In the genomic region with DNA sequence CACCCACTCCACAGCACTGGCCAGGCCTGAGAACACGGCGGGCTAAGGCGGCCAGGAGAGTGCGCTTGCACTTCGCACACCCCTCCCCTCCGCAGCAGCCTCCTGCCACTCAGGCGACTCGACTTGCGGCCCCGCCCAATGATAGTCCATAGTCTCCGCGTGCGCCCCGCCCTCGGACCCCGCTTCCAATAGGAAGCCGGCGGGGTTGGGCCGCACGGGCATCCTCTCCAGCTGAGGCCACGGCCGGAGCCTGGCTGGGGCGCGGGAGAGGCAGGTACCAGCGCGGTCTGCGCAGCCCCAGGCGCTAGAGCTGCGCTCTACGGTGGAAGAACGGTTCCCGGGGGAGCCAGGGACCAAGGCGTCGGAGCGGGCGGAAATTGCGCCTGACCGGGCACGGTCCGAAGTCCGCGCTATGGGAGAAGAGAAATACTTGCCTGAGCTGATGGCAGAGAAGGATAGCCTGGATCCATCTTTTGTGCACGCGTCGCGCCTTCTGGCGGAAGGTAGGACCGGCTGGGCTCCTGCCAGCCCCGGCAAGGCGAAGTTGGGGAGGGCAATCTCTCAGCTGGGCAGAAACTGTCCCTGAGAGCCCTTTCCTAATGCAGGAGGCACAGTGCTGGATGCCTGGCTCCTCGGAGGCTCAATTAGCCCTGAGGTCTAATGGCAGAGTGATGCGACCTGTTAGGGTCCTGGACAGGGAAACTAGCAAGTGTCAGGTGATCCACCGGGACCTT, we compare ENCODE assay signal across 10 mouse cellular contexts. TPM values are rescaled to one million over a fixed set of nuclear protein-coding genes. Genes with fewer than 3 reads are reported as not detected.
DNase-seq lines count a peak whose midpoint lies in the region; ATAC-seq lines count a peak whose summit lies in the region.
"Had no signal": no experiment of that assay in that cellular context is flagged by ENCODE, and none has a peak within 500 bp of the region (broad histone marks: within the 10 kb centered on the region; RNA-seq: fewer than 3 reads in every experiment).

Gene Khdrbs2 (plus strand): TSS at position 209 of the 734 bp plus-strand sequence.

- no peak within 1 kb of the TSS for H3K27ac ChIP-seq in forebrain, embryonic 11.5 days (ENCODE audit: low read depth, low read length)
- H3K27ac ChIP-seq in heart, embryonic 16.5 days (ENCODE audit: low read length): no peak within 1 kb of the TSS
- H3K27ac ChIP-seq in neural tube, embryonic 12.5 days: no peak within 1 kb of the TSS; the same call in 1 of the 2 replicates

- under 1% methylated on average over 53 of the region's 53 CpGs for WGBS in forebrain, embryonic 11.5 days
- WGBS in heart, embryonic 16.5 days: under 1% methylated on average over 53 of the region's 53 CpGs
- under 1% methylated on average over 53 of the region's 53 CpGs for WGBS in neural tube, embryonic 12.5 days

- H3K4me2 ChIP-seq in forebrain, embryonic 11.5 days (ENCODE audit: low read depth, low read length, severe bottlenecking): peak within 1 kb of the TSS; percentile 80
- peak within 1 kb of the TSS; percentile 85 for H3K4me2 ChIP-seq in heart, embryonic 16.5 days (ENCODE audit: low read depth, low read length)
- peak within 1 kb of the TSS; percentile 73 for H3K4me2 ChIP-seq in neural tube, embryonic 12.5 days (replicated peaks)

- H3K36me3 ChIP-seq in forebrain, embryonic 11.5 days (ENCODE audit: control insufficient read depth, insufficient read depth, low read length): no peaks in the 10 kb centered on the region
- H3K36me3 ChIP-seq in heart, embryonic 16.5 days (ENCODE audit: control insufficient read depth, insufficient read depth): no peaks in the 10 kb centered on the region
- no peaks in the 10 kb centered on the region for H3K36me3 ChIP-seq in neural tube, embryonic 12.5 days

- H3K4me3 ChIP-seq in forebrain, embryonic 11.5 days (ENCODE audit: low read depth, low read length): peak within 1 kb of the TSS; percentile 53
- H3K4me3 ChIP-seq in heart, embryonic 16.5 days (ENCODE audit: low read length): peak within 1 kb of the TSS; percentile 59
- H3K4me3 ChIP-seq in neural tube, embryonic 12.5 days: peak within 1 kb of the TSS; percentile 54
- H3K4me3 ChIP-seq: myocyte had no signal

- DNase-seq in thymus, postnatal 4 days: peak; percentile 19
- DNase-seq in thymus, postnatal 25 days: no peak
- DNase-seq in forebrain, embryonic 11.5 days (ENCODE audit: low spot score): peak; percentile 96
- DNase-seq in kidney, postnatal 14 days: peak; percentile 88
- peak; percentile 69 for DNase-seq in liver
- peak; percentile 36 for DNase-seq in urinary bladder, adult 2 months (ENCODE audit: low spot score)

- peak; percentile 100 for ATAC-seq in forebrain, embryonic 11.5 days (replicated peaks; ENCODE audit: low FRiP score)
- ATAC-seq in heart, embryonic 16.5 days (replicated peaks; ENCODE audit: extremely low read depth, insufficient read depth, low FRiP score): peak; percentile 100
- ATAC-seq in neural tube, embryonic 12.5 days (ENCODE audit: low FRiP score, low read depth): peak; percentile 100

- no peaks in the 10 kb centered on the region; the same call in 1 of the 2 replicates for H3K27me3 ChIP-seq in forebrain, embryonic 11.5 days (ENCODE audit: control insufficient read depth, insufficient read depth, low read length)
- H3K27me3 ChIP-seq in heart, embryonic 16.5 days (ENCODE audit: control insufficient read depth, insufficient read depth, low read length): peaks cover 14% of the 10 kb centered on the region
- H3K27me3 ChIP-seq in neural tube, embryonic 12.5 days (replicated peaks): no peaks in the 10 kb centered on the region
- H3K27me3 ChIP-seq: CH12.LX had no signal

- H3K9me3 ChIP-seq in forebrain, embryonic 11.5 days (ENCODE audit: control insufficient read depth, low read length): no peaks in the 10 kb centered on the region
- H3K9me3 ChIP-seq in heart, embryonic 16.5 days (replicated peaks; ENCODE audit: control insufficient read depth, low read length): no peaks in the 10 kb centered on the region
- H3K9me3 ChIP-seq in neural tube, embryonic 12.5 days: no peaks in the 10 kb centered on the region

- peaks cover 2% of the 10 kb centered on the region; the same call in 1 of the 2 replicates for H3K4me1 ChIP-seq in forebrain, embryonic 11.5 days (replicated peaks; ENCODE audit: control insufficient read depth, insufficient read depth, low read length)
- H3K4me1 ChIP-seq in heart, embryonic 16.5 days (ENCODE audit: control insufficient read depth, insufficient read depth, low read length): no peaks in the 10 kb centered on the region
- no peaks in the 10 kb centered on the region for H3K4me1 ChIP-seq in neural tube, embryonic 12.5 days

- H3K9ac ChIP-seq in forebrain, embryonic 11.5 days (ENCODE audit: low read length): peak within 1 kb of the TSS; percentile 67
- peak within 1 kb of the TSS; percentile 57 for H3K9ac ChIP-seq in heart, embryonic 16.5 days (ENCODE audit: low read length)
- H3K9ac ChIP-seq in neural tube, embryonic 12.5 days: peak within 1 kb of the TSS; percentile 58

RNA-seq across cellular contexts. Expression of gene Khdrbs2, which starts in this region (rescaled TPM):
- 13.1 and 17.0 TPM in 2 replicates for polyA plus RNA-seq in forebrain, embryonic 11.5 days (2014; fragmentation: Nextera tagmentation; extraction: Ambion mirVana)
- 1.2 and 1.5 TPM in 2 replicates for polyA plus RNA-seq in heart, embryonic 16.5 days (2015; fragmentation: Nextera tagmentation; extraction: Ambion mirVana)
- 25.9 and 30.2 TPM in 2 replicates for polyA plus RNA-seq in neural tube, embryonic 12.5 days (2016; fragmentation: Nextera tagmentation; extraction: Ambion mirVana)
- polyA plus RNA-seq in urinary bladder, adult 2 months (2012; rRNA removed): 0.06 and 0.07 TPM in 2 replicates

Comparison
In these comparisons a context has a peak if more than half of its experiments do, and no peak if none do; other contexts are left out.
1. Peak in DNase-seq in urinary bladder, adult 2 months; RNA of the gene not detected or under 1 TPM.